Mouse (Mus musculus) neural tube, embryonic 11.5 days (tissue): ENCODE results near the gene Zfp352. TPM values are rescaled to one million over a fixed set of nuclear protein-coding genes. Genes with fewer than 3 reads are reported as not detected.
"Not testable (repeated sequence)": the region's sequence is repeated elsewhere in the genome, so short reads cannot be mapped to it uniquely, and the experiment has no call there.

Experiments
- ATAC-seq: fragments of 200-750 bp; cut with Nextera tagmentation; 2 replicates; pipeline ENCODE4 v1.8.0; 2017; ENCODE audit warnings: moderate number of reproducible peaks, mild to moderate bottlenecking, moderate TSS enrichment, moderate library complexity; ENCODE audit not compliant: insufficient read depth, low FRiP score, low TSS enrichment
- DNase-seq: peaks from one replicate; pipeline ENCODE4 v3.0.0-alpha.2; 2015; ENCODE audit warnings: low spot score
- H3K27ac ChIP-seq: fragments of 300-500 bp; sonication (generic); 2 replicates; pipeline ENCODE4 v1.5.1; 2014; ENCODE audit warnings: low read depth, mild to moderate bottlenecking, low read length
- H3K27me3 ChIP-seq: fragments of 300-500 bp; sonication (generic); 2 replicates; pipeline ENCODE4 v1.6.1; 2014; ENCODE audit warnings: mild to moderate bottlenecking, low read length, mixed read lengths; ENCODE audit not compliant: control insufficient read depth, insufficient read depth
- H3K36me3 ChIP-seq: fragments of 300-500 bp; sonication (generic); 2 replicates; pipeline ENCODE4 v1.6.1; 2014; ENCODE audit warnings: mild to moderate bottlenecking, low read length, moderate library complexity, mixed read lengths; ENCODE audit not compliant: control insufficient read depth, insufficient read depth
- H3K4me1 ChIP-seq: fragments of 300-500 bp; sonication (generic); 2 replicates; pipeline ENCODE4 v1.6.1; 2014; ENCODE audit warnings: low read length, mixed read lengths; ENCODE audit not compliant: control insufficient read depth, insufficient read depth
- H3K4me2 ChIP-seq: fragments of 300-500 bp; sonication (generic); 2 replicates; pipeline ENCODE4 v1.6.1; 2014; ENCODE audit warnings: low read depth, mild to moderate bottlenecking, moderate library complexity
- H3K4me3 ChIP-seq: fragments of 300-500 bp; sonication (generic); 2 replicates; pipeline ENCODE4 v1.5.1; 2014; ENCODE audit warnings: low read depth, low read length
- H3K9ac ChIP-seq: fragments of 300-500 bp; sonication (generic); 2 replicates; pipeline ENCODE4 v1.6.1; 2014; ENCODE audit warnings: mild to moderate bottlenecking, low read length
- H3K9me3 ChIP-seq: fragments of 300-500 bp; sonication (generic); 2 replicates; pipeline ENCODE4 v1.6.1; 2016; ENCODE audit warnings: low read length; ENCODE audit not compliant: control insufficient read depth
- WGBS: fragments of 180-500 bp; shearing (Covaris S2); extraction: QIAGEN DNeasy Blood & Tissue Kit; methylation state at CpG from one replicate; pipeline ENCODE4 v1.1.7; 2014; 5-methylcytosine and 5-hydroxymethylcytosine counted together
- polyA plus RNA-seq: library from polyadenylated mRNA; unstranded; fragments of >200 nt; fragmentation: Nextera tagmentation; extraction: Ambion mirVana; gene quantifications from 2 replicates; pipeline ENCODE4 v1.2.1, GENCODE M21; 2014

The Zfp352 gene
- not detected in 2 replicates for polyA plus RNA-seq

DNA sequence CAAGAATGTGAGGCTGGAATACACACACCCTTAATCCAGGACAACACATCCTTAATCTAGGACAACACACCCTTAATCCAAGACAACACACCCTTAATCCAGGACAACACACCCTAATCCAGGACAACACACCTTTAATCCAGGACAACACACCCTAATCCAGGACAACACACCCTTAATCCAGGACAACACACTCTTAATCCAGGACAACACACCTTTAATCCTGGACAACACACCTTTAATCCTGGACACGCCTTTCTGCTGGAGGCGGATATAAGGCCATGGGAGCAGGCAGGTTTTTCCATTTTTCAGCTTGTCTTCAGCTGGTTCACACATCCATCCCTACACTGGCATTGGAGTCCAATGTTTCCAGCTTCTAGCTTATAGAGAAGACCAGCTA lies at the start of gene Zfp352:
Zfp352 (plus strand) TSS at position 301 of the 400 bp plus-strand sequence.
- no peak for DNase-seq
- Histone ChIP-seq H3K9me3 (no peaks in the 10 kb centered on the region), H3K36me3 (no peaks in the 10 kb centered on the region), H3K4me2 (no peak within 1 kb of the TSS), H3K27me3 (no peaks in the 10 kb centered on the region), H3K9ac (no peak within 1 kb of the TSS), H3K4me1 (no peaks in the 10 kb centered on the region), H3K27ac (no peak within 1 kb of the TSS), H3K4me3 (no peak within 1 kb of the TSS)
- no peak for ATAC-seq
- WGBS, result 97% methylated on average over 2 of the region's 2 CpGs

DNA sequence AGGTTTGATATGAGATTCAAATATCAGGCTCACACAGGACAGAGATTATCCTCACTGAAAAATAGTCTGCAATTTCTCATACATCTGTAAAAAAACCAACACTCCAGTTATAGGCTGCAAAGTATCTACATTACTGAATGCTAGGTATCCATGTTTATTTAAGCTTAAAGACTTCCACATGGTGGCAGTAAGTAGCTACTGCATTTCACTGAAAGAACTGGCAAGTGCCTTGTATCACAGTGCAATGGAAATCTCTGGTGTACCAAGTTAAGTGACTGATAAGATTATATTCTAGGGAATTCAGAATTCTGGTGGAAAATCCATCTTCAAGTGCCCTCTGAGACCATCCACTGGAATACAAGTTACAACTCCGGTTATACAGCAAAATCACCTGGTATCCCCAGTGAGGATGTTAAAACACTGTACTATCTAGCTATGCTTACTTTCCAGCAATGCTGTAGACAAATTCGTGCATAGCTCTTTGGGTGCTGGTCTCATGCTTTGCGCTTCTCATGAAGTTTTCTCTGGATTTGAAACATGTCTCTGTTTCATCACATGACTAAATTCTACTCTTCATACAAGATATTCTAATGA lies 47.6 kb upstream of the Zfp352 start:
- WGBS, result 89% methylated on average over 3 of the region's 3 CpGs
- H3K9ac ChIP-seq, result no peak overlapping the region
- no peaks in the 10 kb centered on the region for H3K4me1 ChIP-seq
- H3K4me3 ChIP-seq, result no peak overlapping the region
- no peak overlapping the region for H3K4me2 ChIP-seq
- no peak overlapping the region for H3K27ac ChIP-seq
- H3K36me3 ChIP-seq, result no peaks in the 10 kb centered on the region
- DNase-seq, result no peak
- ATAC-seq, result no peak
- H3K9me3 ChIP-seq, result no peaks in the 10 kb centered on the region
- no peaks in the 10 kb centered on the region for H3K27me3 ChIP-seq

DNA sequence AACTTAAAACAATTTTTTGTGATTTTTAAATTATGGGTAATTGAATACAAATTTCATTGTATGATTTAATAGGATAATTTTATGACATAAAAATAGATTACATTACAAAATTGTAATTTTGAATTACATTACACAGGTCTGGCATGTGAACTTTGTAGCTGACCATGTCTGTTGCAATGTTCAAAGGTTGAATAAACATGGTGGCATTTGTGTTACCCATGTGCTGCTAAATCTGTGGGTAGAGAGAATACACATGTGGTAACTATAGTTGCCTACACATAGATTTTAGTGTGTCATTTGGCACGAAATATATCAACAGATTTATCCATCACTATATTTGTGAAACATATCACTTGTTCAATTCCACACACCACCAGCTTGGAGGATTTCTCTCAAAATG lies 44.6 kb upstream of the Zfp352 start:
- DNase-seq, result no peak
- Histone ChIP-seq H3K9me3 (no peaks in the 10 kb centered on the region), H3K4me1 (no peaks in the 10 kb centered on the region), H3K4me3 (no peak overlapping the region), H3K9ac (no peak overlapping the region), H3K27me3 (no peaks in the 10 kb centered on the region), H3K36me3 (no peaks in the 10 kb centered on the region), H3K4me2 (no peak overlapping the region), H3K27ac (no peak overlapping the region)
- ATAC-seq, result no peak
- 83% methylated on average over 1 of the region's 1 CpGs for WGBS

DNA sequence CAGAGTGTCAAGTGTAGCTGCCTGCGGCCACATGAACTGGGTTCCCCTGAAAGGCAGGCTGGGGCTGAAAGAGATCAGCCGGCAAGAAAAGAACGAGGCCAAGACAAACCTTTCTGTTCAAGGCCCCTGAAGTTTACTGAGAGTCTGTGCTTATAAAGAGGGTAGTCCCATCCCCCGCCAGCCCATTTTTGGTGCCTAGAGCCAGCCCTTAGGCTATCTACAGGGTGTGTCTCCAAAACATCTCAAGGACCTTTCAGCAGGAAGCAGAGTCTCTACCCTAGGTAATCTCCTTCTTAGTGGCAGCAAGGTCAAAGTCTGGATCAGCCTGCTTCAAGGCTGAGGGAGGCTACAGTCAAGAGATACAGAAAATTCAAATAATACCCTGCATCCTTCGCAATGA lies 15.2 kb upstream of the Zfp352 start:
- WGBS, result 84% methylated on average over 5 of the region's 5 CpGs

DNA sequence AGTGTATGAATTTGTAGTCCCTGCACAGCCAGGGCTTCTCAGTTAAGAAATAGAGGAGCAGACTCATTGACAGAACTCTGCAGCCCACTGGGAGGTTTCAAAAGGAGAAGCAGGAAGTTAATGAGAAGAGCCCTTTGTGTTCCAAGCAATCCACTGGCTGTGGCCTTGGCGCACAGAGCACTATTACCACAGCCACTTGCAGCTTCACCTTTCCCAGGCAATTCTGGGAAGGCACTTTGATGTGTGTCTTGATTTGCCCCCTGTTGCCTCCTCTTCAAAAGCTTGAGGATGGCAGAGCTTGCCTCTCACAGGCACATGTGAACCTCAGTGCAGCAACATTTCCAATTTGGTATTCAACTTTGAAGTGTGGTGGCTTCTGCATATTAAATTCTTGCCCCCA lies 7.1 kb upstream of the Zfp352 start:
- Histone ChIP-seq H3K4me1 (no peaks in the 10 kb centered on the region), H3K27me3 (no peaks in the 10 kb centered on the region), H3K36me3 (no peaks in the 10 kb centered on the region), H3K9me3 (no peaks in the 10 kb centered on the region), H3K27ac (no peak overlapping the region), H3K9ac (no peak overlapping the region), H3K4me2 (no peak overlapping the region), H3K4me3 (no peak overlapping the region)
- no peak for DNase-seq
- ATAC-seq, result no peak
- WGBS, result 23% methylated on average over 1 of the region's 1 CpGs

More for the DNA sequence above, 15.2 kb upstream of the Zfp352 start:
- Histone ChIP-seq H3K27me3 (no peaks in the 10 kb centered on the region), H3K27ac (no peak overlapping the region), H3K36me3 (no peaks in the 10 kb centered on the region), H3K9ac (no peak overlapping the region), H3K4me1 (no peaks in the 10 kb centered on the region), H3K4me3 (no peak overlapping the region), H3K9me3 (no peaks in the 10 kb centered on the region), H3K4me2 (no peak overlapping the region)
- no peak for ATAC-seq
- no peak for DNase-seq

DNA sequence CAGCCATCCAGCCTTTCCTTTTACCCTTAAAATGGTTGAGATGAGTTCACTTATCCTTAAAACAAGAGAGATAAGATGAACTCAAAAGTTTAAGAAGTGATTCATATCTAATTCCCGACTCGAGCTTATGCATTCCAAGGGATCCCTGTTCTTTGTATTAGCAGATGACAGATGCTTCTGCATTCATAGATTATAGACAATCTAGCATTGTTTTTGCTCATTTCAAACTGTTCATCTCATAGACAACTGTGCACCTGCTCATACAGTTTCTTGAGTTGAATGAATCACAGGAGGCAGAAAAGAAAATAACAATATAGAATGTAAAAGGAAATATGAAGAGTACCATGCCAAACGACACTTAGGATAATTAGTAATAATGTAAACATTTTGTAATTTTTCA lies 6.5 kb upstream of the Zfp352 start:
- Histone ChIP-seq H3K36me3 (no peaks in the 10 kb centered on the region), H3K4me3 (no peak overlapping the region), H3K27me3 (no peaks in the 10 kb centered on the region), H3K4me2 (no peak overlapping the region), H3K27ac (no peak overlapping the region), H3K9me3 (no peaks in the 10 kb centered on the region), H3K4me1 (no peaks in the 10 kb centered on the region), H3K9ac (no peak overlapping the region)
- DNase-seq (no peak), ATAC-seq (no peak)
- 86% methylated on average over 3 of the region's 3 CpGs for WGBS

DNA sequence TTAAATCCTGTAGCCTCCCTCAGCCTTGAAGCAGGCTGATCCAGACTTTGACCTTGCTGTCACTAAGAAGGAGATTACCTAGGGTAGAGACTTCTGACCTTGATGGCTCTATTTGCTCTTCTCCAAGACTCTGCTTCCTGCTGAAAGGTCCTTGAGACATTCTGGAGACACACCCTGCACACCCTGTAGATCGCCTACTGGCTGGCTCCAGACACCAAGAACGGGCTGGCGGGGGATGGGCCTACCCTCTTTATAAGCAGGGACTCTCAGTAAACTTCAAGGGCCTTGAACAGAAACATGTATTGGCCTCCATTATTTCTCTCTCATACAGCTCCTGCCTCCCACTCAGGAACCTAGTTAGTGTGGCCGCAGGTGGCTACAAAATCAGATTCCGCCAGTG lies 17.0 kb downstream of the Zfp352 start:
- 93% methylated on average over 5 of the region's 5 CpGs for WGBS
- not testable (repeated sequence) for H3K36me3 ChIP-seq, H3K4me3 ChIP-seq

DNA sequence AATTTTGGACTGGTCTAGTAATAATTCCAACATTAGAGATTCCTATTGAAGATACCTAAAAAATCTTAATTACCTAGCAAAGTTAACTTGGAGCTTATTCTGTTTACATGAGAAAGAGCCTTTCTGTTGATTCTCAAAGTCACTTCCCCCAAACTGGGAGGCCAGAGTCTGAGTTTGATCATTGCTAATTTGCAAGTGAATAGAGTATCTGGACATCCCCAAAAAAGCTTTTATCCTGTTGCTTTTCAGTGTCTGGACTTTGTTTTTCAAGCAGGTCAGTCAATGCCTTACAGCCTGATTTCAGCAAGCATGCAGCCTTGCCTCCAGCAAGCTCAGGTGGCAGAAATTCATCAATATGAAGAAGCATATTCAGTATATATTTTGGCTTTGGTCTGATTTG lies 51.2 kb downstream of the Zfp352 start:
- no peaks in the 10 kb centered on the region for H3K36me3 ChIP-seq
- DNase-seq, result no peak
- H3K4me1 ChIP-seq, result no peaks in the 10 kb centered on the region
- no peak overlapping the region for H3K4me3 ChIP-seq
- H3K9me3 ChIP-seq, result no peaks in the 10 kb centered on the region; the same call in 1 of the 2 replicates
- no peak overlapping the region for H3K4me2 ChIP-seq
- no peaks in the 10 kb centered on the region for H3K27me3 ChIP-seq
- H3K9ac ChIP-seq, result no peak overlapping the region
- ATAC-seq, result no peak
- no peak overlapping the region for H3K27ac ChIP-seq

More for the DNA sequence above, 17.0 kb downstream of the Zfp352 start:
- not testable (repeated sequence) for ATAC-seq, H3K4me2 ChIP-seq, H3K4me1 ChIP-seq, DNase-seq, H3K9me3 ChIP-seq, H3K27ac ChIP-seq, H3K9ac ChIP-seq, H3K27me3 ChIP-seq
